Mouse (Mus musculus) forebrain, embryonic 16.5 days (tissue): ENCODE measurements around the gene Fkbpl. TPM values are rescaled to one million over a fixed set of nuclear protein-coding genes. Genes with fewer than 3 reads are reported as not detected.

ENCODE experiments used
- ATAC-seq: fragments of 200-750 bp; cut with Nextera tagmentation; 2 replicates; pipeline ENCODE4 v1.8.0; 2017; ENCODE audit warnings: mild to moderate bottlenecking, moderate library complexity
- H3K27ac ChIP-seq: fragments of 300-500 bp; sonication (generic); 2 replicates; pipeline ENCODE4 v1.5.1; 2014; ENCODE audit warnings: low read length, control low read depth
- H3K27me3 ChIP-seq: fragments of 300-500 bp; sonication (generic); replicated peaks from 2 replicates; pipeline ENCODE4 v1.6.1; 2014; ENCODE audit warnings: low read length; ENCODE audit not compliant: control insufficient read depth, insufficient read depth
- H3K36me3 ChIP-seq: fragments of 300-500 bp; sonication (generic); 2 replicates; pipeline ENCODE4 v1.6.1; 2014; ENCODE audit not compliant: control insufficient read depth, insufficient read depth
- H3K4me1 ChIP-seq: fragments of 300-500 bp; sonication (generic); replicated peaks from 2 replicates; pipeline ENCODE4 v1.6.1; 2014; ENCODE audit warnings: low read length; ENCODE audit not compliant: control insufficient read depth, insufficient read depth
- H3K4me2 ChIP-seq: fragments of 300-500 bp; sonication (generic); 2 replicates; pipeline ENCODE4 v1.6.1; 2014; ENCODE audit warnings: mild to moderate bottlenecking, low read length, control low read depth
- H3K4me3 ChIP-seq: fragments of 300-500 bp; sonication (generic); replicated peaks from 2 replicates; pipeline ENCODE4 v1.5.1; 2014; ENCODE audit warnings: mild to moderate bottlenecking, low read length, control low read depth
- H3K9ac ChIP-seq: fragments of 300-500 bp; sonication (generic); replicated peaks from 2 replicates; pipeline ENCODE4 v1.6.1; 2014; ENCODE audit warnings: low read depth, low read length, control low read depth
- H3K9me3 ChIP-seq: fragments of 300-500 bp; sonication (generic); 2 replicates; pipeline ENCODE4 v1.6.1; 2016; ENCODE audit warnings: low read length; ENCODE audit not compliant: control insufficient read depth
- WGBS: fragments of 180-500 bp; shearing (Covaris S2); extraction: QIAGEN DNeasy Blood & Tissue Kit; methylation state at CpG from one replicate; pipeline ENCODE4 v1.1.7; 2014; 5-methylcytosine and 5-hydroxymethylcytosine counted together
- polyA plus RNA-seq: library from polyadenylated mRNA; unstranded; fragments of >200 nt; fragmentation: Nextera tagmentation; extraction: Ambion mirVana; gene quantifications from 2 replicates; pipeline ENCODE4 v1.2.1, GENCODE M21; 2015

Gene Fkbpl
- polyA plus RNA-seq, 1 experiment from 2014 or later = 16.7 TPM

- no peaks in the 10 kb centered on the region for H3K9me3 ChIP-seq
- ATAC-seq = no peak
- H3K4me1 ChIP-seq = no peaks in the 10 kb centered on the region; the same call in 1 of the 2 replicates
- H3K27ac ChIP-seq = no peak overlapping the region
- no peaks in the 10 kb centered on the region for H3K36me3 ChIP-seq
- H3K27me3 ChIP-seq = peaks cover 5% of the 10 kb centered on the region
- no peak overlapping the region for H3K4me3 ChIP-seq
- WGBS = 87% methylated on average over 26 of the region's 26 CpGs
- H3K9ac ChIP-seq = no peak overlapping the region
- no peak overlapping the region for H3K4me2 ChIP-seq
Measured at GRCm38 (mm10) chr17:34680191-34680590, 35.6 kb downstream of the Fkbpl start.

- Histone ChIP-seq H3K4me3 (no peak overlapping the region), H3K4me2 (no peak overlapping the region), H3K27ac (no peak overlapping the region), H3K4me1 (no peaks in the 10 kb centered on the region; the same call in 1 of the 2 replicates), H3K27me3 (peaks cover under 1% of the 10 kb centered on the region), H3K9me3 (no peaks in the 10 kb centered on the region), H3K9ac (no peak overlapping the region), H3K36me3 (no peaks in the 10 kb centered on the region)
- WGBS = 72% methylated on average over 4 of the region's 4 CpGs
- ATAC-seq = no peak
Measured at GRCm38 (mm10) chr17:34680621-34681020, 36.1 kb downstream of the Fkbpl start.

GRCm38 (mm10) chr17:34681132-34681571 is 36.6 kb downstream of the Fkbpl start:
- no peak for ATAC-seq
- no peak overlapping the region for H3K27ac ChIP-seq
- H3K4me3 ChIP-seq = no peak overlapping the region
- H3K4me2 ChIP-seq = no peak overlapping the region
- no peak overlapping the region for H3K9ac ChIP-seq
- WGBS = 81% methylated on average over 17 of the region's 17 CpGs
- no peaks in the 10 kb centered on the region for H3K9me3 ChIP-seq
- no peaks in the 10 kb centered on the region for H3K36me3 ChIP-seq
- no peaks in the 10 kb centered on the region for H3K27me3 ChIP-seq
- H3K4me1 ChIP-seq = no peaks in the 10 kb centered on the region; the same call in 1 of the 2 replicates

- no peak for ATAC-seq
- WGBS = 66% methylated on average over 11 of the region's 11 CpGs
- H3K9ac ChIP-seq = no peak overlapping the region
Measured at GRCm38 (mm10) chr17:34681881-34682536, 37.4 kb downstream of the Fkbpl start.

GRCm38 (mm10) chr17:34683179-34683578 is 38.6 kb downstream of the Fkbpl start:
- H3K4me2 ChIP-seq = no peak overlapping the region
- H3K4me3 ChIP-seq = no peak overlapping the region
- WGBS = 79% methylated on average over 8 of the region's 8 CpGs
- H3K4me1 ChIP-seq = no peaks in the 10 kb centered on the region; the same call in 1 of the 2 replicates
- H3K27me3 ChIP-seq = no peaks in the 10 kb centered on the region
- H3K9me3 ChIP-seq = no peaks in the 10 kb centered on the region
- H3K36me3 ChIP-seq = no peaks in the 10 kb centered on the region
- ATAC-seq = no peak
- H3K27ac ChIP-seq = no peak overlapping the region
- no peak overlapping the region for H3K9ac ChIP-seq

More at GRCm38 (mm10) chr17:34681881-34682536, 37.4 kb downstream of the Fkbpl start:
- Histone ChIP-seq H3K4me1 (no peaks in the 10 kb centered on the region; the same call in 1 of the 2 replicates), H3K4me3 (no peak overlapping the region), H3K36me3 (no peaks in the 10 kb centered on the region), H3K4me2 (no peak overlapping the region), H3K9me3 (no peaks in the 10 kb centered on the region), H3K27me3 (no peaks in the 10 kb centered on the region), H3K27ac (no peak overlapping the region)

- H3K36me3 ChIP-seq = no peaks in the 10 kb centered on the region
- no peaks in the 10 kb centered on the region; the same call in 1 of the 2 replicates for H3K4me1 ChIP-seq
- no peaks in the 10 kb centered on the region for H3K27me3 ChIP-seq
- no peak overlapping the region; the same call in 1 of the 2 replicates for H3K9ac ChIP-seq
- no peak overlapping the region for H3K27ac ChIP-seq
- no peak for ATAC-seq
- H3K4me2 ChIP-seq = no peak overlapping the region
- H3K4me3 ChIP-seq = no peak overlapping the region
- WGBS = 73% methylated on average over 10 of the region's 10 CpGs
- H3K9me3 ChIP-seq = no peaks in the 10 kb centered on the region
Measured at GRCm38 (mm10) chr17:34683686-34684220, 39.2 kb downstream of the Fkbpl start.

GRCm38 (mm10) chr17:34684253-34684893 is 39.8 kb downstream of the Fkbpl start:
- no peak overlapping the region for H3K27ac ChIP-seq
- 60% methylated on average over 9 of the region's 9 CpGs for WGBS

GRCm38 (mm10) chr17:34685120-34686110 is 40.9 kb downstream of the Fkbpl start:
- no peaks in the 10 kb centered on the region for H3K27me3 ChIP-seq
- H3K36me3 ChIP-seq = no peaks in the 10 kb centered on the region
- H3K9me3 ChIP-seq = no peaks in the 10 kb centered on the region
- no peaks in the 10 kb centered on the region; the same call in 1 of the 2 replicates for H3K4me1 ChIP-seq
- H3K4me2 ChIP-seq = no peak overlapping the region
- H3K27ac ChIP-seq = no peak overlapping the region
- ATAC-seq = no peak
- no peak overlapping the region for H3K9ac ChIP-seq
- WGBS = 79% methylated on average over 28 of the region's 28 CpGs
- H3K4me3 ChIP-seq = no peak overlapping the region

More at GRCm38 (mm10) chr17:34684253-34684893, 39.8 kb downstream of the Fkbpl start:
- H3K9ac ChIP-seq = no peak overlapping the region; the same call in 1 of the 2 replicates
- ATAC-seq = no peak
- no peaks in the 10 kb centered on the region; the same call in 1 of the 2 replicates for H3K4me1 ChIP-seq
- H3K4me2 ChIP-seq = no peak overlapping the region
- H3K36me3 ChIP-seq = no peaks in the 10 kb centered on the region
- H3K27me3 ChIP-seq = no peaks in the 10 kb centered on the region
- no peaks in the 10 kb centered on the region for H3K9me3 ChIP-seq
- H3K4me3 ChIP-seq = no peak overlapping the region
